Mouse (Mus musculus) heart, embryonic 15.5 days (tissue): ENCODE results near the gene Tgm6. TPM values are rescaled to one million over a fixed set of nuclear protein-coding genes. Genes with fewer than 3 reads are reported as not detected.

ENCODE experiments used
- ATAC-seq: fragments of 200-750 bp; cut with Nextera tagmentation; replicated peaks from 2 replicates; pipeline ENCODE4 v1.8.0; 2017; ENCODE audit warnings: low read depth, moderate TSS enrichment; ENCODE audit not compliant: insufficient number of reproducible peaks, insufficient read depth, low FRiP score
- H3K27ac ChIP-seq: fragments of 300-500 bp; sonication (generic); 2 replicates; pipeline ENCODE4 v1.5.1; 2015; ENCODE audit warnings: mild to moderate bottlenecking, inconsistent platforms
- H3K27me3 ChIP-seq: fragments of 300-500 bp; sonication (generic); 2 replicates; pipeline ENCODE4 v1.6.1; 2015; ENCODE audit warnings: inconsistent platforms
- H3K36me3 ChIP-seq: fragments of 300-500 bp; sonication (generic); 2 replicates; pipeline ENCODE4 v1.6.1; 2015; ENCODE audit warnings: mild to moderate bottlenecking, inconsistent platforms
- H3K4me1 ChIP-seq: fragments of 300-500 bp; sonication (generic); replicated peaks from 2 replicates; pipeline ENCODE4 v1.6.1; 2015; ENCODE audit warnings: inconsistent platforms
- H3K4me2 ChIP-seq: fragments of 300-500 bp; sonication (generic); 2 replicates; pipeline ENCODE4 v1.6.1; 2015; ENCODE audit warnings: inconsistent platforms, mild to moderate bottlenecking, moderate library complexity
- H3K4me3 ChIP-seq: fragments of 300-500 bp; sonication (generic); 2 replicates; pipeline ENCODE4 v1.5.1; 2015; ENCODE audit warnings: mild to moderate bottlenecking, inconsistent platforms
- H3K9ac ChIP-seq: fragments of 300-500 bp; sonication (generic); 2 replicates; pipeline ENCODE4 v1.6.1; 2015; ENCODE audit warnings: mild to moderate bottlenecking, inconsistent platforms
- H3K9me3 ChIP-seq: fragments of 300-500 bp; sonication (generic); replicated peaks from 2 replicates; pipeline ENCODE4 v1.6.1; 2016; ENCODE audit warnings: inconsistent platforms
- WGBS: fragments of 180-500 bp; shearing (Covaris S2); methylation state at CpG from one replicate; pipeline ENCODE4 v1.1.7; 2015; ENCODE audit warnings: mixed read lengths; 5-methylcytosine and 5-hydroxymethylcytosine counted together
- polyA plus RNA-seq: library from polyadenylated mRNA; unstranded; fragments of >200 nt; fragmentation: Nextera tagmentation; extraction: Ambion mirVana; gene quantifications from 2 replicates; pipeline ENCODE4 v1.2.1, GENCODE M21; 2015

Gene Tgm6
- polyA plus RNA-seq, 1 experiment from 2014 or later: not detected

DNA sequence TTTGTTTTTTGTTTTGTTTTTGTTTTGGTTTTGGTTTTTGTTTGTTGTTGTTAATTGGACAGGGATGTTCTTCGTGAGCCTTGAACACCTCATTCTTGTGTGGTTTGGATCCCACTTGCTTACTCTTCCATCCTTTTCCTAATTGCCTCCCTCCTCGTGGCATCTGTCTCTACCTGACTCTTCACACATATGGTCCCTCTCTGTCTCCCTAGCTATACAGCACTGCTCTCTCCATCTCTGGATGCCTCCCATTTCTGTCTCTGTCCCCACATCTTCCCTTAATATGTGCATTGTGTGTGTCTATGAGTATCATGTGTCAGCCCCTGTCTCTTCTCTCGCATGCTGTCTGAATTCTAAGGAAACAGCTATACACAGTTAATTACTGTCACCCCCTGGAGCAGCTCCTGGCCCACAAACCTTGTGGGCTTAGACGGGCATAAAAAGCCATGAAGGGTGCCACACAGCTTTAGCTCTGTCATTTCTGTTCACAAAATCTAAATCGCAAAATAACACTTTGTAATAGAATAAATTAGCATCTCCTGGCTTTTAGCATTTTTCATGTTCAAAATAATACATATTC, 34.0 kb downstream of the Tgm6 start:
- Histone ChIP-seq H3K27me3 (no peaks in the 10 kb centered on the region), H3K36me3 (no peaks in the 10 kb centered on the region), H3K4me1 (no peaks in the 10 kb centered on the region), H3K9me3 (no peaks in the 10 kb centered on the region), H3K4me2 (no peak overlapping the region), H3K27ac (no peak overlapping the region), H3K9ac (no peak overlapping the region), H3K4me3 (no peak overlapping the region)
- no peak for ATAC-seq
- WGBS: 74% methylated on average over 5 of the region's 5 CpGs

DNA sequence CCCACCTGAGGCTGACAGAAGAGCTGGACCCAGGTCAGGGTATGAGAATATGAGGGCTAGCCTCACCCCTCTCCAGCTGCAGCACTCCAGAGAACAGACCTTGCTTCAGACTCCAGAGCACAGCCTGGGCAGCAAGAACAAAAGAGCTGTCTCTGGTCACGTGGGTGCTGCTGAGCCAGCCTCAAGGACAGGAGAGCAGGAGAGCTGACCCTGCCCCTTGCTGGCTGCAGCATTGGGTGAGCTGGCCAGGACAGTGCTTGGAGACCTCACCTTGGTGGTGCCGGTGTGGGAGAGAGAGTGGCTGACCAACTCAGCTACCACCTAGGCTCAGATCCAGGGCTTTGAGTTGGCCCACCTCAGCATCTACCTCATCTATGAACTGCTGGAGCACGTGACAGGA, 43.0 kb downstream of the Tgm6 start:
- Histone ChIP-seq H3K9ac (no peak overlapping the region), H3K4me1 (no peaks in the 10 kb centered on the region), H3K4me2 (no peak overlapping the region), H3K4me3 (no peak overlapping the region), H3K9me3 (no peaks in the 10 kb centered on the region), H3K27ac (no peak overlapping the region), H3K36me3 (no peaks in the 10 kb centered on the region), H3K27me3 (no peaks in the 10 kb centered on the region)
- no peak for ATAC-seq
- WGBS: 82% methylated on average over 3 of the region's 3 CpGs

DNA sequence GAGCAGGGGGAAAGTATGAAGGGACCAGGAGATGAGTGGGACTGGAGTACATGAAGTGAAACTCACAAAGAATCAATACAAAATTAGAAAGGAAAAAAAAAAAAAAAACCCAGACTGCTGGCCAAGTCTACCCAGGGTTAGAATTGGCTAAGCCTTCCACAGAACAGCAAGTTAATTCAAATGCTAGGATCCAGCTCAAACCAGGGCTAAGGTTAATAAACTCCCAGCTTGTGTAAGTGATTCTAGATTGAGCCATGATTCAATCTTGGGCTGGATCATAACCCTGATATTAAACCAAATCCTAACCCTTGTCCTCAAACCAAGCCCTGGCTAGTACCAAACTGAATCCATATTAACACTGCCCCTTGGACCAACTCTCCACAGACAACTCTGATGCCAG, 43.6 kb downstream of the Tgm6 start:
- Histone ChIP-seq H3K27me3 (no peaks in the 10 kb centered on the region), H3K9ac (no peak overlapping the region), H3K4me1 (no peaks in the 10 kb centered on the region), H3K9me3 (no peaks in the 10 kb centered on the region), H3K36me3 (no peaks in the 10 kb centered on the region), H3K27ac (no peak overlapping the region), H3K4me2 (no peak overlapping the region), H3K4me3 (no peak overlapping the region)
- no peak for ATAC-seq

DNA sequence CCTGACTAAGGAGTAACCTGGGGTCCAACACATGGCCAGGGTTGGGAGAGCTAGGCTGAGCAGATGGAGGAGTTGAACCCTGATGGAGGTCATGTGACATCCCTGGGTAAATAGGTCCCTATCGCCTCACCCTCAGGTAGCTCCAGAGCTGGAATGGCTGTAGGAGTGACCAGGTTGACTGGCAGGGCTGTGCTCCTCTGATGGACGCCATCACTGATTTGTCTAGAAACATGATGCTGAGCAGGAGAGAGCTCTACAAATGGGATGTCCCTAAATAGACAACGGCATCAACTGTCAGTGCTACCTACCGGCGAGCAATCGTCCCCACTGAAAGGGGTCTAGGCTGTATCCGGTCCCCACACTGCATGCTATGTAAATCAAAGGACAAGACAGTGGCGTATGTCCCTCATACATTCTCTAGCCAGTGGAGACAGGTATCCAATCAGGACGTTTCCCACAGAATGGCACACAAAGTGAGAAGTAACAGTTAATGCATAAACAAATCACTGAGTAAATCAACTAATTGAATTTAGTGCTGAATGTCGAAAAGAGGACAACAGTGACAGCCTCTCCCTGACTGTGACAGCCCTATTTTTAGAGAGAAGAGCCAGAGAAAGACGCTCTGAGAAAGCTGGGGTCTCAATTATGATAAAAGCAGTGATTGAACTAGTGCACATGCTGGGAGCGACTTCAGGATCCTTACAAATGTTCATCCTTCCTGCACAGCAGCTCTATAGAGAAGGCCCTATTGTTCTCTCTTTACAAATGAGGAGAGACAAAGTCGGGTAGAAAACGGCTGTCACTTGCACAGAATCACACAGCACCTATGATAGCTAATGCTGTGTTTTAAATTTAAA, 45.2 kb downstream of the Tgm6 start:
- no peak overlapping the region for H3K27ac ChIP-seq
- WGBS: 68% methylated on average over 14 of the region's 14 CpGs

DNA sequence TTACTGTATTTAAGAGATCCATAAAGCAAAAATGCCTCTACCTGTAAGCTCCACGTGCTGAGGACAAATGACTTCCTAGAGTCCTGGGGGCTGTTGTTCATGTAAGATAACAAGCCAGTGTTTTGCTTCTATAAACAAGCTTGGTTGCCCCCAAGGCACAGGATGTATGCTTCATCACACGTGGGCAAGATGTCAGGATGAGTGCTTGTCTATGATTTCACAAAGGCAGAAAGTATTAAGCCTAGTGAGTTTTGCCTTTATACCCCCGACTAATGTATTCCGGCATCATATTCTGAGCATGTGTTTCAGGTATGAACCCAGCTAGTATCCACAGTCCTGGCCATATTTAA, 45.8 kb downstream of the Tgm6 start:
- no peak overlapping the region for H3K4me3 ChIP-seq
- H3K27me3 ChIP-seq: no peaks in the 10 kb centered on the region
- 52% methylated on average over 4 of the region's 4 CpGs for WGBS
- no peaks in the 10 kb centered on the region for H3K9me3 ChIP-seq
- no peaks in the 10 kb centered on the region for H3K36me3 ChIP-seq
- H3K9ac ChIP-seq: no peak overlapping the region
- H3K27ac ChIP-seq: no peak overlapping the region
- ATAC-seq: no peak
- H3K4me2 ChIP-seq: no peak overlapping the region
- H3K4me1 ChIP-seq: no peaks in the 10 kb centered on the region

More for the DNA sequence above, 45.2 kb downstream of the Tgm6 start:
- Histone ChIP-seq H3K4me2 (no peak overlapping the region), H3K9ac (no peak overlapping the region), H3K4me1 (no peaks in the 10 kb centered on the region), H3K36me3 (no peaks in the 10 kb centered on the region), H3K9me3 (no peaks in the 10 kb centered on the region), H3K27me3 (no peaks in the 10 kb centered on the region), H3K4me3 (no peak overlapping the region)
- no peak for ATAC-seq

DNA sequence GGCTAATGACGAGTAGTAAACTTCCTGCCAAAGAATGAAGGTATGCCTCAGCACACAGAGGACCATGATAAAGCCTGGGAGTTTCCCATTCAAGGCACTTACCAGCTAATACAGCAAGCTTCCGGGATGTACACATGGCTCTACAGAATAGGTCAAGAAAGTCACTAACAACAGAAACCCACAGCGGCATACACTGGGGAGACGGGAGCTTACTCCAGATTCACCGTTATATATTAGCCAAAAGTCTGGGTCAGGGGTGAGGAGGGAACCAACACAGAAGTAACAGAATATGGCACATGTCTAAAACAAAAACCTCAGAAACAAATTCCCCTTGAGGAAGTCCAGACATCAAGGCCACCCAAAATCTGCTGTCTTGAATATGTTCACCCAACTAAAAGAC, 50.5 kb downstream of the Tgm6 start:
- WGBS: 71% methylated on average over 5 of the region's 5 CpGs
- ATAC-seq: no peak
- Histone ChIP-seq H3K27ac (no peak overlapping the region), H3K9me3 (no peaks in the 10 kb centered on the region), H3K4me2 (no peak overlapping the region), H3K27me3 (no peaks in the 10 kb centered on the region), H3K9ac (no peak overlapping the region), H3K4me1 (no peaks in the 10 kb centered on the region), H3K4me3 (no peak overlapping the region), H3K36me3 (peaks cover 2% of the 10 kb centered on the region; the same call in 1 of the 2 replicates)

DNA sequence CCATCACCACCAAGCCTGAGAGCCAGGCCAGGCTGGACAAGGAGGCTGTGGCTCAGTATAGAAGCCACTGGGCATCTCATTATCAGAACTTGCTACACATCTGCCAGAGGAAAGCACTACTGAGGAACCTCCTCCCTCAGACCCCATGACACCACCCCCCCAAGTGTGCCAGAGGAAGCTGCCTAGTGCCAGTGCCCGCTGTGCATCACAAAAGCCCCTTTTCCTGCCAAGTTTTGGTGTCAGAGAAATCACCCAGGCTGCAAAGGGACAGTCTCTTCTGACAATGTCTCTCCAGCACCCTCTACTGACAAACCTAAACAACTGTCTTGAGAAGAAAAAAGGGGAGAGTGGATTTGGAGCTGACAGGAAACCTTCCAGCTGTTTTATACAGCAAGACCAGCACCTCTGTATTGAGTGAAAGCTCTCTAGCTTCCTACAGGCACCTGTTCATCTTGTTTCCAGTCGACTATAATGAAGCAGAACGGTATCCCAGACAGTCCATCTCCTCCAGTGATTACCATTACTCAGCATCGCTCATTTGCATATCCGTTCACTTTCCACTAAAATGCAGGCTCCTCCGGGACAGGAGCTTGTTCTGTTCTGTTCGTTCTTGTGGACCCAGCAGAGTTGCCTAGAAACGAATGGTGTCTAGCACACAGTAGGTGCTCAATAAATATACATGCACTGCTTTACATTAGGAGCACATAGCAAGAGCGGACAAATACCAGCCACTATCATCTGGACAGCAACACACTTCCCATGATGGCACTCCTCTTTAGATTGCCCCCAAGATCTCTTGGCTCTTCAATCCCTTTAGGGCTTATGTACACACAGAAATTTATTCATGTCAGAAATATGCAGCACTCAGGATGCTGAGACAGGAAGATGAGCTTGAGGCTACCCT, 54.3 kb downstream of the Tgm6 start:
- H3K9ac ChIP-seq: no peak overlapping the region
- H3K4me3 ChIP-seq: no peak overlapping the region
- no peaks in the 10 kb centered on the region for H3K4me1 ChIP-seq
- H3K27me3 ChIP-seq: no peaks in the 10 kb centered on the region
- no peak overlapping the region for H3K4me2 ChIP-seq
- ATAC-seq: no peak
- 63% methylated on average over 9 of the region's 9 CpGs for WGBS
- peaks cover 28% of the 10 kb centered on the region for H3K36me3 ChIP-seq
- no peaks in the 10 kb centered on the region for H3K9me3 ChIP-seq
- no peak overlapping the region for H3K27ac ChIP-seq

DNA sequence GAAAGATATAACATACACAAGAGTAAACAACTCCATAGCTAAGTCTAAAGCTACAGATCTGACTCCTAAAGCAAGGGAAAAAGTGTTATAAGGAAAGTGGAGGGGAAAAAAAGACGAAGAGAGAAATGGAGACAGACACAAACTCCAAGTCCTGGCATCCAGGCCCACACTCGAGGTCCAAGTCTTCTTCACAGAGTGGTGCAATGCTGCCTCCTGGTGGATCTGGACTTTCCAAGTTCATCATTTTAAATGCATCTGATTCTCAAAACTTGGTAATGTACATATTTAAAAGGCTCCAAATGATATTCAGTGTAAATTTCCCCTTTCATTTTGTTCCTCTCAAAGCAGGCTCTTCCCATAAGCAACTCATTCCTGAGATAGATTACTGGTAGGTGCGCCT, 55.6 kb downstream of the Tgm6 start:
- 50% methylated on average over 3 of the region's 3 CpGs for WGBS
- no peak for ATAC-seq
- Histone ChIP-seq H3K27ac (no peak overlapping the region), H3K27me3 (no peaks in the 10 kb centered on the region), H3K4me2 (no peak overlapping the region), H3K4me3 (no peak overlapping the region), H3K4me1 (no peaks in the 10 kb centered on the region), H3K9ac (no peak overlapping the region), H3K36me3 (peaks cover 41% of the 10 kb centered on the region), H3K9me3 (no peaks in the 10 kb centered on the region)

DNA sequence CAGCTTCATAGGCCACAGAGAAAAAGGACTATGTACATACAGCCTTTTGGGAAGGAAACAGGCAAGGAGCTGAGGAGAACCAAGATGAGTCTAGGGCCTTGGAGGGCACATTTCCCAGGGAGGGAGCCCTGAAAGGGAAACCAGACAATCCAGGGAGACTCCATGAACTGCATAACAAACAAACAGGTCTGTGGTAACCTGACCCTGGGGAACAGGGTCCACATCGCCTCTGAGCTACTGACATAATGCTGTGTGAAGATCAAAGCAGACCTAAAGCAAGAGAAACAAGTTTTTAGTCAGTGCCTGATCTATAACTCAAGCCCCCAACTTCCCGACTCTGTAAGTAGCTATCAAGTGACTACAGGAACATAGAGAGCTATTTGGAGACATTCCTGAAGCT, 59.5 kb downstream of the Tgm6 start:
- no peak overlapping the region for H3K9ac ChIP-seq
- peaks cover 71% of the 10 kb centered on the region for H3K36me3 ChIP-seq
- no peak overlapping the region for H3K27ac ChIP-seq
- H3K4me3 ChIP-seq: no peak overlapping the region
- H3K4me2 ChIP-seq: no peak overlapping the region
- H3K9me3 ChIP-seq: no peaks in the 10 kb centered on the region
- no peaks in the 10 kb centered on the region for H3K27me3 ChIP-seq
- no peak for ATAC-seq
- WGBS: 81% methylated on average over 2 of the region's 2 CpGs
- peaks cover 3% of the 10 kb centered on the region for H3K4me1 ChIP-seq

DNA sequence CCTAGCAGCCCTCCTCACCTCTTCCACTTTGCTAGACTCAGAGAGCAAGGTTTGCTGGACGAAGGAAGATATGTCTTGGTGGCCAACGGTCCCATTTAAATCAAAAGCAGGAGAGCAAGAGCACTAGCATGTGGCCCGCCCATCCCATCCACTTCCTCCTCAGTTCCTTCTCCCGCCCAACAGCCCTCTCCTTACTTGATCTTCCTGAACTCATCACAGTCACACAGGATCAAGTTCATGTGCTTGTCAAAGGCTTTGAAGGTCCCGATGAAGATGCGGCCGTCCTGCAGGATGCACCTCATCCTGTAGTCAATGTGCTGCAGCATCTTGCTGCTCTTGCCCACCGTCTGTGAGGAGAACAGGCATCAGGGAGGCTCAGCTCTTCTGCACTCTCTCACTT, 64.6 kb downstream of the Tgm6 start:
- peak overlapping the region; percentile 38; the same call in 1 of the 2 replicates for H3K9ac ChIP-seq
- H3K4me2 ChIP-seq: peak overlapping the region; percentile 88
- H3K4me3 ChIP-seq: peak overlapping the region; percentile 98
- H3K9me3 ChIP-seq: no peaks in the 10 kb centered on the region
- H3K27ac ChIP-seq: no peak overlapping the region
- 74% methylated on average over 8 of the region's 8 CpGs for WGBS
- H3K4me1 ChIP-seq: peaks cover 17% of the 10 kb centered on the region
- peaks cover 40% of the 10 kb centered on the region for H3K36me3 ChIP-seq
- H3K27me3 ChIP-seq: no peaks in the 10 kb centered on the region
- no peak for ATAC-seq

DNA sequence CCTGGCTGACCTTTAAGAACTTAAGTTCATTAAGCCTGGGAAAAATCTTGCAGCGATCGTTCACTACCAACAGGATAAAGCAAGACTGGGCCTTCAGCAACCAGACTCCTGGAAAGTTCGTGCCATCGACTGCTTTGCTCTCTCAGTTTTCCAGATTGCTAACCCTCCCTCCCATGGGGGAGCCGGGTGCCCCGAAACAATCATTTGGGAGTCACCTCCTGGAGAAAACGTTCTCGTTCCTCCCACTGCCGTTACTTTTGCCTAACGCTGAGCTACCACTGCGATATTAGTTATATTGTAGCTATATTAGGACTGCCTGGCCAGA, 66.1 kb downstream of the Tgm6 start:
- peak overlapping the region; percentile 88 for H3K4me2 ChIP-seq
- no peak for ATAC-seq
- peak overlapping the region; percentile 100 for H3K9ac ChIP-seq
- WGBS: under 1% methylated on average over 11 of the region's 11 CpGs
- H3K9me3 ChIP-seq: no peaks in the 10 kb centered on the region
- peak overlapping the region; percentile 94 for H3K27ac ChIP-seq
- peak overlapping the region; percentile 98 for H3K4me3 ChIP-seq
- peaks cover 17% of the 10 kb centered on the region for H3K4me1 ChIP-seq
- H3K36me3 ChIP-seq: peaks cover 25% of the 10 kb centered on the region
- H3K27me3 ChIP-seq: no peaks in the 10 kb centered on the region
